9 mouse cellular contexts compared by ENCODE assay signal in genomic region chrX:12763127-12763834, GRCm38 (mm10). TPM values are rescaled to one million over a fixed set of nuclear protein-coding genes. Genes with fewer than 3 reads are reported as not detected.
DNase-seq lines count a peak whose midpoint lies in the region; ATAC-seq lines count a peak whose summit lies in the region.
"Had no signal": no experiment of that assay in that cellular context is flagged by ENCODE, and none has a peak within 500 bp of the region (broad histone marks: within the 10 kb centered on the region; RNA-seq: fewer than 3 reads in every experiment).

No protein-coding gene starts in this region.

- H3K27ac ChIP-seq in neural tube, embryonic 11.5 days (ENCODE audit: low read depth, low read length), result 0 out of 2 replicates have a peak overlapping the region, but pooled peaks have one; percentile 20
- peak overlapping the region; percentile 94 for H3K27ac ChIP-seq in liver, embryonic 13.5 days

- no peaks in the 10 kb centered on the region for H3K9me3 ChIP-seq in neural tube, embryonic 11.5 days (ENCODE audit: control insufficient read depth, low read length)
- H3K9me3 ChIP-seq in liver, embryonic 13.5 days (replicated peaks), result no peaks in the 10 kb centered on the region

- no peak for ATAC-seq in neural tube, embryonic 11.5 days (ENCODE audit: insufficient read depth, low FRiP score, low TSS enrichment)
- no peak for ATAC-seq in liver, embryonic 13.5 days (ENCODE audit: low read depth)

- H3K4me1 ChIP-seq in neural tube, embryonic 11.5 days (ENCODE audit: control insufficient read depth, insufficient read depth, low read length), result no peaks in the 10 kb centered on the region
- peaks cover 19% of the 10 kb centered on the region for H3K4me1 ChIP-seq in liver, embryonic 13.5 days (replicated peaks)

- peak overlapping the region; percentile 62 for H3K4me3 ChIP-seq in neural tube, embryonic 11.5 days (ENCODE audit: low read depth, low read length)
- peak overlapping the region; percentile 74 for H3K4me3 ChIP-seq in liver, embryonic 13.5 days (replicated peaks)

- H3K36me3 ChIP-seq in neural tube, embryonic 11.5 days (ENCODE audit: control insufficient read depth, insufficient read depth, low read length), result no peaks in the 10 kb centered on the region
- no peaks in the 10 kb centered on the region for H3K36me3 ChIP-seq in liver, embryonic 13.5 days

- peak; percentile 7 for DNase-seq in cerebellum, adult 8-10 months
- no peak for DNase-seq in cerebellum, postnatal 36 days
- DNase-seq in neural tube, embryonic 11.5 days (ENCODE audit: low spot score), result no peak
- DNase-seq in neural tube, embryonic 10.5 days (ENCODE audit: extremely low spot score, low spot score), result no peak
- no peak for DNase-seq in liver, embryonic 13.5 days
- DNase-seq in c-Kit-positive CD71-positive TER-119-positive erythroid progenitor cells, embryonic 14.5 days (ENCODE audit: low spot score), result no peak
- no peak for DNase-seq in natural killer cell, adult 2 months (ENCODE audit: low spot score in 2 of 2)
- no peak for DNase-seq in gastrocnemius, adult 18-20 months (ENCODE audit: low spot score)
- DNase-seq: kidney, adult 9 months had no signal

- peak overlapping the region; percentile 79 for H3K9ac ChIP-seq in neural tube, embryonic 11.5 days (ENCODE audit: low read length)
- H3K9ac ChIP-seq in liver, embryonic 13.5 days, result peak overlapping the region; percentile 88

- peaks cover 4% of the 10 kb centered on the region; the same call in 1 of the 2 replicates for H3K27me3 ChIP-seq in neural tube, embryonic 11.5 days (ENCODE audit: control insufficient read depth, insufficient read depth, low read length)
- H3K27me3 ChIP-seq in liver, embryonic 13.5 days, result peaks cover 12% of the 10 kb centered on the region

- WGBS in neural tube, embryonic 11.5 days, result 78% methylated on average over 3 of the region's 3 CpGs
- 52% methylated on average over 3 of the region's 3 CpGs for WGBS in liver, embryonic 13.5 days (ENCODE audit: insufficient replicate concordance)

- peak overlapping the region; percentile 53 for H3K4me2 ChIP-seq in neural tube, embryonic 11.5 days (ENCODE audit: low read depth)
- peak overlapping the region; percentile 74 for H3K4me2 ChIP-seq in liver, embryonic 13.5 days

RNA-seq across cellular contexts. Expression of gene Med14, which starts 1.4 kb away (rescaled TPM):
- polyA plus RNA-seq in neural tube, embryonic 11.5 days (2014; fragmentation: Nextera tagmentation; extraction: Ambion mirVana), result 28.5 and 28.9 TPM in 2 replicates
- polyA plus RNA-seq in liver, embryonic 13.5 days (2015; fragmentation: Nextera tagmentation; extraction: Ambion mirVana), result 4.1 and 5.4 TPM in 2 replicates
- total RNA-seq in gastrocnemius, adult 18-20 months (2021), result 10 to 100 TPM; 22.4 to 25.2 TPM
